Mouse (Mus musculus) kidney, embryonic 14.5 days (tissue): ENCODE measurements around the gene Lrrc72. TPM values are rescaled to one million over a fixed set of nuclear protein-coding genes. Genes with fewer than 3 reads are reported as not detected.

Experiments
- ATAC-seq: fragments of 200-750 bp; cut with Nextera tagmentation; 2 replicates; pipeline ENCODE4 v1.8.0; 2017; ENCODE audit warnings: moderate number of reproducible peaks, mild to moderate bottlenecking, moderate TSS enrichment, moderate library complexity; ENCODE audit not compliant: low FRiP score, low TSS enrichment
- H3K27ac ChIP-seq: fragments of 300-500 bp; sonication (generic); 2 replicates; pipeline ENCODE4 v1.5.1; 2014; ENCODE audit warnings: low read depth, mild to moderate bottlenecking, low read length, moderate library complexity, mixed read lengths
- H3K27me3 ChIP-seq: fragments of 300-500 bp; sonication (generic); 2 replicates; pipeline ENCODE4 v1.6.1; 2014; ENCODE audit warnings: mild to moderate bottlenecking, low read length; ENCODE audit not compliant: control insufficient read depth, insufficient read depth
- H3K36me3 ChIP-seq: fragments of 300-500 bp; sonication (generic); 2 replicates; pipeline ENCODE4 v1.6.1; 2014; ENCODE audit warnings: low read length, mixed read lengths; ENCODE audit not compliant: control insufficient read depth, insufficient read depth
- H3K4me1 ChIP-seq: fragments of 300-500 bp; sonication (generic); 2 replicates; pipeline ENCODE4 v1.6.1; 2014; ENCODE audit warnings: low read length, mixed read lengths; ENCODE audit not compliant: control insufficient read depth, insufficient read depth
- H3K4me2 ChIP-seq: fragments of 300-500 bp; sonication (generic); replicated peaks from 2 replicates; pipeline ENCODE4 v1.6.1; 2014; ENCODE audit warnings: low read depth, mild to moderate bottlenecking, low read length
- H3K4me3 ChIP-seq: fragments of 300-500 bp; sonication (generic); 2 replicates; pipeline ENCODE4 v1.5.1; 2014; ENCODE audit warnings: mild to moderate bottlenecking, low read length
- H3K9ac ChIP-seq: fragments of 300-500 bp; sonication (generic); 2 replicates; pipeline ENCODE4 v1.6.1; 2014; ENCODE audit warnings: low read depth, mild to moderate bottlenecking, low read length, moderate library complexity
- H3K9me3 ChIP-seq: fragments of 300-500 bp; sonication (generic); 2 replicates; pipeline ENCODE4 v1.6.1; 2016; ENCODE audit warnings: low read length; ENCODE audit not compliant: control insufficient read depth
- WGBS: fragments of 180-500 bp; shearing (Covaris S2); extraction: QIAGEN DNeasy Blood & Tissue Kit; methylation state at CpG from one replicate; pipeline ENCODE4 v1.1.7; 2014; 5-methylcytosine and 5-hydroxymethylcytosine counted together
- polyA plus RNA-seq: library from polyadenylated mRNA; unstranded; fragments of >200 nt; fragmentation: Nextera tagmentation; extraction: Ambion mirVana; gene quantifications from 2 replicates; pipeline ENCODE4 v1.2.1, GENCODE M21; 2014

Gene Lrrc72
- polyA plus RNA-seq, 1 experiment from 2014 or later: not detected

DNA sequence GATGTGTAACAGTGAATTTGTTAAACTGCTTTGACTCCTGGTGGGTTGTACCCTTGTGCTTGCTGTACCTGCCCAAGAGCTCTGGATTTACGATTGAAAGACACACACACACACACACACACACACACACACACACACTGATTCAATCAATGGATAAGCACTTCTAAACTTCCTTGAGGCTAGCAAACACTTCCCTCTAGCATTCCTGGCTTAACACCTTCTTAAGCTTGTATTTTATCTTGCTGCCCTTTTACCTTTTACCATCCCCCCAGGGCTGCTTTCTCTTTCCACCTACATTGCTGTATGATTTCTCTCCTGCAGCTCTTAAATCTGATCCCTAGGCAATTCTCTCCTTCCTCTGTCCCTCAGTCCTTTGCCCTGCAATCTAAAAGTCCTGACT is 87.9 kb downstream of the Lrrc72 start:
- no peak overlapping the region for H3K4me3 ChIP-seq
- 0 out of 2 replicates have a peak, but pooled peaks cover 4% of the 10 kb centered on the region for H3K4me1 ChIP-seq
- no peaks in the 10 kb centered on the region for H3K27me3 ChIP-seq
- H3K9ac ChIP-seq: no peak overlapping the region
- no peaks in the 10 kb centered on the region for H3K9me3 ChIP-seq
- no peak for ATAC-seq
- H3K4me2 ChIP-seq: no peak overlapping the region
- no peaks in the 10 kb centered on the region; the same call in 1 of the 2 replicates for H3K36me3 ChIP-seq
- H3K27ac ChIP-seq: no peak overlapping the region
- WGBS: 64% methylated on average over 1 of the region's 1 CpGs

- 88% methylated on average over 7 of the region's 7 CpGs for WGBS
- Histone ChIP-seq H3K4me3 (no peak overlapping the region), H3K4me2 (no peak overlapping the region), H3K9me3 (no peaks in the 10 kb centered on the region), H3K36me3 (no peaks in the 10 kb centered on the region), H3K27me3 (no peaks in the 10 kb centered on the region), H3K27ac (no peak overlapping the region), H3K4me1 (0 out of 2 replicates have a peak, but pooled peaks cover 4% of the 10 kb centered on the region), H3K9ac (no peak overlapping the region)
- ATAC-seq: no peak
These were observed 88.9 kb downstream of the Lrrc72 start for GRCm38 (mm10) chr12:36164126-36164791.

Other genes with a start within 250 kb of the Lrrc72 start
- gene Tspan13, start 210.9 kb downstream of the Lrrc72 start, polyA plus RNA-seq: 92.9 and 99.7 TPM in 2 replicates
- 29.0 and 36.4 TPM in 2 replicates for gene Ankmy2, start 96.3 kb downstream of the Lrrc72 start, polyA plus RNA-seq
- gene Bzw2, start 95.3 kb downstream of the Lrrc72 start, polyA plus RNA-seq: 243 and 256 TPM in 2 replicates
- gene Sostdc1, start 60.7 kb upstream of the Lrrc72 start, polyA plus RNA-seq: 42.9 and 50.1 TPM in 2 replicates
- gene Ispd, start 128.1 kb upstream of the Lrrc72 start, polyA plus RNA-seq: 12.5 and 16.7 TPM in 2 replicates
- gene D630036H23Rik, start 128.8 kb upstream of the Lrrc72 start, polyA plus RNA-seq: 0.77 and 2.8 TPM in 2 replicates